Mouse (Mus musculus) layer of hippocampus, adult 8-10 months (tissue): ENCODE data around the gene Fzd5. TPM values are rescaled to one million over a fixed set of nuclear protein-coding genes. Genes with fewer than 3 reads are reported as not detected.

ENCODE experiments used
- DNase-seq, 2 experiments: peaks; one replicate each; pipeline ENCODE4 v3.0.0; 2022; ENCODE audit warnings: low spot score in 2 of 2
- total RNA-seq, 4 experiments: library from RNA; stranded (reverse); gene quantifications; 2 replicates each; pipeline ENCODE4 v1.2.4; 2022

Gene Fzd5
- total RNA-seq, 4 experiments from 2014 or later, result 0.87 to 2.5 (median 1.3) TPM

DNA sequence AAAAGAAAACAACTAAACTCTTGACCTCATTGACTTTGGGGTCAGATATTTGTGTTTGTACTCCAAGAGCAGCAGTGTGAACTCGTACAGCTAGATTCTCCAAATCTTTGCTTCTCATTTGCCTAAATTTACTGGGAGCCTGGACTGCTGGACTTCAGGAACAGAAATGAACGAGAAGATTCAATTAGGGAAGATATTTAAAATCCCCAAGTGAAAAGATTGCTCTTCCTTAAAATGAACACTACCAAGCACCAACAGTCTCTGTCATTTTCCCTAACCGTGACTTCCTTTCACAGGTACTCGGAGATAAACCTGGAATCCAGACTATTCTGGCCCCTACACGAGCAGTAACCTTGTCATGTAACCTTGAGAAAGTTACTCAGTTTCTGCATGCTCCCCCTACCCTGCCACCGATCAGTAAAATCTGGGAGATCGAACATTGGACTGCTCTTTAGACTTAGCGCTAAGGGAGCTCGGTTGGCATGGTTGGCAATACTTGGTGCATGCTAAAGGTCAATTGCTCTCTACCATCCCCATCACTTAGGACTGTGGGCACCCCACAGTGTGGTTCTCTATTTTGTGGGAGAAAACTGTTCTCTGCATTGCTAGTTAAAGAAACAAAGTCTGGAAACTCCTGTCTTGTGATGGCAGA, 47.9 kb downstream of the Fzd5 start:
- no peak for DNase-seq

DNA sequence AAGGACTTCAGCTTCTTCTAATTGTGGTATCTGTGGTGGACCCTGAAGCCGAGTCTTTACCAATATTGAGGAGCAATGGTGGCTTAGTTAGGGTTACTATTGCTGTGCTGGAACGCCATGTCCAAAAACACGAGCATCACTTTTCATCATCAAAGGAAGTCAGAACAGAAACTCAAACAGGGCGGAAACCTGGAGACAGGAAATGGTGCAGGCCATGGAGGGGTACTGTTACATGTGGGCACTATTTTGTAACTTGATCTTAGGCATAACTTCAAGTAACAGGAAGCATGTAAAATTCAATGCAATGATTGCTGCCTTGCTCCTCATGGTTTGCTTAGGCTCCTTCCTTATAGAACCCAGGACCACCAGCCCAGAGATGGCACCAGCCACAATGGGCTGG, 49.5 kb downstream of the Fzd5 start:
- DNase-seq, result no peak

DNA sequence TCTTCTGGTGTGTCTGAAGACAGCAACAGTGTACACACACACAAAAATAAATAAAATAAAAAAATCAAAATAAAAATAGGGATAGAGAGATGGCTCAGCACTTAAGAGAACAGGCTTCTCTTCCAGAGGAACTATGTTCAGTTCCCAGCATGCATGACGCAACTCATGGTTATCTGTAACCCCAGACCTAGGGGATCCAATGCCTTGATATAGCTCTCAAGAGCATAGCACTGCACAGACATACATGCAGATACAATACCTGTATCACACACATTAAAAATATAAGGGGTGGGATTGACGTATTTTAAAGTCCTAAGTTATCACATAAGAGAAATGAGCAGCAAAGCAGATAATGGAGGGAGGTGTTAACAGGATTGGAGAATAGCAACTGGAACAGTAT, 53.1 kb downstream of the Fzd5 start:
- DNase-seq, result no peak

DNA sequence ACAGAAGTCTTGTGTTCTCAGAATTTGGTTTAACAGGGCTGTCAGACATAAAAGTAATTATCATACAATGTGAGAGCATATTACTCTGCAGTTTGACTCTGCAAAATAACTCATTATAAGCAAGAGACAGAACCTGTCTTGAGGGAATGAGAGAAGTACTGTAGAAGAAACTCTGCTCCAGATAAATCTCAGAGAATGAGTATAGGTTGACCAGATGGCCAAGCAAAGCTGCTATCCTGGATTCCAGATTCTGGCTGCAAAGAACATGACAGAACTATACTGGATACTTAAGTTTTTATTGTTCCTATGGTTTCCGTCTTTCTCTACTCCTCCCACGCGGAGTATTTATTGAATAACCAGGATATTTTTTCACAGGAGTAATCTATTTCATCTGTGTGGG, 54.5 kb downstream of the Fzd5 start:
- no peak for DNase-seq

DNA sequence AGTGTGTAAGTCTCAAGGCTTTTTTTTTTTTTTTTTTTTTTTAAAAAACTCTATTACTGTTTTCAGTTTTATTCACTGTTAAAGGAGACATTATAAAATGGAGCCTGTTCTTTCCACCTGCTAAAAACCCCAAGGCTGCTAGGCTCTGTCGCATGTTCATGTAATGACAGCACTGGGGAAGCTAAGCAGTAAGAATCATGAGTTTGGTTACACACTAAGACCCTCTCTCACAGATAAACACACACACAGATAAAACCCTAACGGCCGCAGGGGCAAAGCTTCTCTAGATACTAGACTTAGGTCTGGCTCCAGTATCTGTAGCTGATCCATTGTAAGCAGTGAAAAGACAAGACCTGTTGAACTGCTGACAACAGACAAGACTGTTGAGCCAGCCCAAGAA, 56.1 kb downstream of the Fzd5 start:
- DNase-seq, result no peak

Other genes with a start within 250 kb of the Fzd5 start
- gene Creb1, start 205.1 kb downstream of the Fzd5 start, total RNA-seq, result 10 to 100 TPM; 44.9 to 54.2 (median 51.6) TPM
- gene Mettl21a, start 120.5 kb downstream of the Fzd5 start, total RNA-seq, result 10 to 100 TPM in 3 of 4 experiments, 1 to 10 TPM in 1; 8.6 to 15.1 (median 12.6) TPM
- 10 to 100 TPM; 10.4 to 12.9 (median 12.0) TPM for gene Ccnyl1, start 47.3 kb downstream of the Fzd5 start, total RNA-seq
- 10 to 100 TPM; 37.1 to 46.7 (median 41.8) TPM for gene Plekhm3, start 219.1 kb upstream of the Fzd5 start, total RNA-seq